Mouse (Mus musculus): ENCODE results near the gene Cfap46.
"Not testable (repeated sequence)": the region's sequence is repeated elsewhere in the genome, so short reads cannot be mapped to it uniquely, and the experiment has no call there.

Gene Cfap46

GRCm38 (mm10) chr7:139659901-139660300 lies 23.7 kb downstream of the Cfap46 start:
- not testable (repeated sequence) for DNase-seq

GRCm38 (mm10) chr7:139649698-139650097 lies 33.9 kb downstream of the Cfap46 start:
- DNase-seq, result no peak

GRCm38 (mm10) chr7:139648107-139648824 lies 35.4 kb downstream of the Cfap46 start:
- peak; percentile 94 for DNase-seq

GRCm38 (mm10) chr7:139633393-139633792 lies 50.2 kb downstream of the Cfap46 start:
- no peak for DNase-seq

GRCm38 (mm10) chr7:139625156-139625555 lies 58.5 kb downstream of the Cfap46 start:
- DNase-seq, result no peak

- no peak for DNase-seq
These were observed 61.0 kb downstream of the Cfap46 start for GRCm38 (mm10) chr7:139622568-139622967.

DNA sequence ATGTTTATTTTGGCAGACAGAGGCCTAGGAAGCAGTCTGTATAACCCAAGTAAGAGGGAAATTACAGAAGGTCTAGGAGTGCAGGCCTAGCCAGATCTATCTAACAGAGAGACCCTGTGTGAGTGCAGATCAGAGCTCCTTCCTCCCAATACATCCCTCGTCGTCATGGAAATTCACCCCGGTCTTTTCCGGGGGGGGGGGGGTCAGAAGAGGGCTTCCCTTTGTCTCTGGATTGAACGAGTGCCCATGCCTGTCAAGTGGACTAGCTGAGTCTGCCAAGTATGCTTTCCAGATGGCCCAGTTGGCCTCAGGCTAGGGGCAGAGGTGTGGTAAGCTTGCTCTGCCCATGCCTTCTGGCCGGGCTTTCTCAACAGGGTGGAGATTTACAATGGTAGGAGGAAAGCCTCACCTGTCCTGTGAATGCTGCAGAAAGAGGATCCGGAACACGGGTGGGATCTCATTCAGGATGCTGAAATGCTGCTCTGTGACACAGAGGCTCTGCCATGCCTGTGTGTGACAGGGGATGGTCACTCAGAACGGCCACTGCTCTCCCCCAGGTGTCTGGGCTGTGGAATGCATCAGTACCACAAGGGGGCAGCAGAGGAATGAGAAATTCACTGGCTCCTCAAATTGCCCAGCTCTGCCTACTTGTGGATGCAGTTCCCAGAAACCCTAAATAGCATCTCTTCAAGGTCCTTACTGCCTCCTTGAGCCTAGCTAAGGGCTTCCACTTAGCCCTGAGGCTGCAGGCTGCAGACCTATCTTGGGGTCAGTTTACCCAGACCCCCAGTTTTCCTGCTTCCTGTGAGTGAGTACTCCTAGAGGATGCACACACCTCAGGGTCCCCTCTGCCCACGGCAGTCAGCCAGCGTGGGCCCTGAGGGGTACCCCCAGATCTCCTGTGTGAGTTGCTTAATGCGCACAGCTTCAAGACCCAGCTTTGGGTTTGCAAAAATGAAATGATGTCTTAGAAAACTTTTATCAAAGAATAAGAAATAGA lies 67.5 kb downstream of the Cfap46 start:
- no peak for DNase-seq

DNA sequence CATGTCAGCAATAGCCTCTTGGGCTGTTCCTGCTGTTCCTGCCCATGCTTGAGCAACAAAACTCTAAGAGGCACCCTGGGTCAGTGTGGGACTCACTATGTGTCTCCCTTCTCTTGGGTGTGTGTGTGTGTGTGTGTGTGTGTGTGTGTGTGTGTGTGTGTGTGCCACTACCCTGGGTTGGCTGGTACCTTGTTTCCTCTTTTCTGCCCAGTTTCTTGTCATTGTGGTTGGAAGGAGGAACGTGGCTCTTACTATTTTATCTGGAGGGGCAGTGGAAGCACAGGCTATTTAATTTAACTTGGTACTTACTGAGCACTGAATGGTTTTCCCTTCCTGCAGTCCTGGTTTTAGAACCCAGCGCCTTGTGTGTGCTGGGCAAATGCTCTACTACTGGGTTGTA lies 73.3 kb downstream of the Cfap46 start:
- no peak for DNase-seq

DNA sequence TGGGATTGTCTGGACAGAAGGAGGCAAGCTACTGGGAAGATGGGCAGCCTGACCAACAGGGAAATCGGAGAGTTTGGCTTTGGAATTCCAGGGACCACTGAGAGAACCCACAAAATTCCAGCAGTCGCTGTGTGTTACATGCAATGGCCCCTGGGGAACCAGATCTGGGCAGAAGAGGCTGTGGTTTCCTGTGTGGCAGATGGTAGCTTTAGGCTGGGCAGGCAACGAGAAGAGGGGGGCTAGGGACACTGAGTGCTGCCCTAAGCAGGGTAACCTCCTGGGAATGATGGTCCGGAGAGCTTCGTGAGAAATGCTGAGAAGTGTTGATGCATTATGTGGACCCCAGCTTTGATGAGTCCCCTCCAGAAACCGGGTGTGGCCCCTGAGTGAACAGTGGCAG lies 87.8 kb downstream of the Cfap46 start:
- no peak for DNase-seq

DNA sequence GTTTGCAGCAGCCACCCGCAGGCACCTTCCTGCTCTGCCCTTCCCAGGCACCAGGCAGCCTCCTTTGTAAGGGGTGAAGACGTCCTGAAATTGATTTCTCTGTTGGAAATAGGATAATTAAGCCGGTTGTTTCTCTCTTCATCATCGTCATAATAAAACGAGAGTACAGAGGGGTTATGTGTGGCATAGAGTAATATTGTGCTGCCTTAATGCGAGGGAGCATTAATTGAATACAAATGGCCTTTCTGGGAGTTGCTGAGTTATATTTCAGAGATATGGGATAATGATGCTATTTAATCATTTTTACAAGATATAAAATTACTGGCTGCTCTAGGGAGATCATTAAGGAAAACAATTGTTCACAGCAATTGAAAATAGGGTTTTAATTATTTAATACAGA lies 88.3 kb downstream of the Cfap46 start:
- DNase-seq, result no peak

- DNase-seq, result no peak
These were observed 92.3 kb downstream of the Cfap46 start for GRCm38 (mm10) chr7:139591311-139591710.

GRCm38 (mm10) chr7:139590302-139590701 lies 93.3 kb downstream of the Cfap46 start:
- DNase-seq, result peak; percentile 95

DNA sequence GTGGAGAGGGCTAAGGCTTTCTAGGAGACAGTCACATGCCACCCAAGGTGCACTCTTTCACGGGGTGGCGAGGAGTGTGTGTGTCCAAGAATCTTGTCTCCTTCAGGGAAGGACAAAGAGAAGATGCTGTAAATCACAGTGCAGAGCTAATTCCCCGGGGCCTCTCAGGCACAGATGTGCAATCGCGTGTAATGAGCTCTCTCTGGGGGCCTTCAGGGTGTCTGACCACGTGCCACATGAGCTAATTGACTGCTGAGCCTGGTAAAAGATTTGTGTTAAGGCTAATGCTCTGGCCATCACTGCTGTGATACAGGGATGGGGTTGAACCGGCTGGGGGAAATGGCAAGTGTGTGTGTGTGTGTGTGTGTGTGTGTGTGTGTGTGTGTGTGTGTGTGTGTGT lies 95.7 kb downstream of the Cfap46 start:
- no peak for DNase-seq

DNA sequence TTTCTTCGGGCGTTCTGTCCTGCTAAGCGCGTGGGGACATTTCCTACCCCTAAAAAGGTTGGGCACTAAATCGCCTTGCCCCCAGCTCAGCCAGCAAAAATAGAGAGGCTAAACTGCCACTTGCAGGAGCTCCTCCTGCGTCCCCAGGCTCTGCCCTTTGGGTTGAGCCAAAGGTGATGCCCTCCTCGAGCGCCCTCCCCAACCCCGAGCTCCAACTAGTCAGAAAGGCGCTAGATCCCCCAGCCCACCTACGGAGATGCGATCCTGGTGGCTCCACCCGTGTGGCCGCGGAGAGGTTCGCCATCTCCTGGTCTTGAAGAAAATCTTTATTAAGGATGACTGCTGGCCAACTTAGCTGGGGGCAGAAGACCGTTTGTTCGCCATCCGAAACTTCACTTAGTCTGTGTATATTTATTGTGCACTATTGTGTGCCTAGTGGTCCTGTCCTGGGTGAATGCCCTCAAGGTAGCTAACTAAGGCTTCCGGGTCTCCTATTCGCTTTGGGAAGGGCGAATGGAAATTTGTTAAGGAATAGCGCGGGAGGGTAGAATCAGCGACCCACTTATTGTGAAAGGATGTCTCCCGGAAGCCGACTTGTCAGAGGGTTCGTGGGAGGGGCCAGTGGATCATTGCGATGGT lies 98.3 kb downstream of the Cfap46 start:
- no peak for DNase-seq

DNA sequence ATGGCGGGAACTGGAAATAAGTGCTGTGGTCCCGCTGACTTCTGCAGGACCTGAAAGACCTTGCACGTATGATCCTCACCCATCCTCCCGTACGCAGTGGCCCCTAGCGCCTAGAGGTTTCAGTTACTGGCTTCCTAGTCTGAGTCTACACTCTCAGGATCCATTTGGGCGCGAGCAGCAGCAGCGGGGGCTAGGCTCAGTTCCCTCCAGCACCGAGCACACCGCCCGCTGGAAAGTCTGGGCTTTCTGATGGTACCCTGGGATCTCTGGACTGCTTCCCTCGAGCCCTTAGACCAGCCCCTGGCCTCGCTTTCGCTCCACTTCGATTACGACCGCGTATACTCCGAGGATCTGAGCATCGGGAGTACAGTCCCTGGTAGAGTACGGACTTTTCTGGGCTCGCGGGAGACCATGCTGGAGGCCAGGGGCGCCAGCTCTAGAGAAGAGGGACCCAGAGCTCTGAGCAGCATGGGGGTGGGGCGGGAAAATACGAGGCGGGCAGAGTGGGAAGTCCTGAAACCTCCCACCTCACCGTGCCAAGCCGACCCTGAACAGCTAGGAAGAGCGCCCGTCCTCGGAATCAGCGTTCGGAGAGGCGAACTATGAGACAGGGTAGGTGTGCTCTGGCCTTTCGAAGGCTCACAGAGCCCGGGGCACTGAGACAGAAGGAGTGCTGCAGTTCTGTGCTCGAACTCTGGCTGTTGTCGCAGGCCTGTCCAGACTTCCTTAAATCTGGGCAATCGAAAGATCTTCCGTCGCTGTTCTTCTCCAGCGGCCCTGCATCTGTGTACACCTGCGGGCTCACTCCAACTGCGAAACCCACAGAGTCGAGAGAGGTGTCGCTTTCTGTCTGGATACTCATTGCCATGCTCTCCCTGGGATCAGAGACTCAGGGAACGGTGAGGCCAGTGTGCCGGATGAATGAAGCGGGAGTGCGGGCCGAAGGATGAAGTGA lies 99.1 kb downstream of the Cfap46 start:
- no peak for DNase-seq

DNA sequence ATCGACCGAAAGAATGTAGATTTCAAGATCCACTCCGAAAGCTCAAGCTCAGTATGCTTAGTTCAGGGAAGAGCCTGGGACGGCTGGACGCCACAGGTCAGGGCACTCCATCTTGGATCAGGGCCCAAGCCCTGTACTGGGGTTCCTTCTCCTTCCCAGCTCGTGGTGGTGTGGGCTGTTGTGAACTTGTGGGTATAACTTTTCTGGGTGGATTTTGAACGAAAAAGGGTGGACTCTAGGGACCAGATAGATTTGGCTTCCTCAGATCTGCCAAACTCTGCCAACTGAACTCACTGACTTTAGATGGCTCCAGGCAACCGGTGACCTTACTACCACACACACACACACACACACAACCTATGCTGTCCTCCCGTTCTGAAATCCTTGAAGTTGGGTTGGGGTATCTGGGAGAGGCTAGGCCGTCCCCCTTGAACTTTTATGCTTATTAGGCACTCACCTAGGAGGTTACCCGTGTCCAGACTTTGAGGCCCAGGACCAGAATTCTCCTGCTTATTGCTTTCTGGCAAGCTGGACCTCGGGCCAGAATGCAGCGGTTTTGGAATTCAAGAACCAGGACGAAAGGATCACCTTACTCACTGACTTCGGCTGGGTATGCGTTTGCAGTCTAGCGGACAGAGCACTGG lies 100.4 kb downstream of the Cfap46 start:
- no peak for DNase-seq

- peak; percentile 96 for DNase-seq
These were observed 101.0 kb downstream of the Cfap46 start, which contains the start of gene Nkx6-2 for GRCm38 (mm10) chr7:139582595-139582994. Gene Nkx6-2, minus strand, starts transcription at chr7:139582797.

DNA sequence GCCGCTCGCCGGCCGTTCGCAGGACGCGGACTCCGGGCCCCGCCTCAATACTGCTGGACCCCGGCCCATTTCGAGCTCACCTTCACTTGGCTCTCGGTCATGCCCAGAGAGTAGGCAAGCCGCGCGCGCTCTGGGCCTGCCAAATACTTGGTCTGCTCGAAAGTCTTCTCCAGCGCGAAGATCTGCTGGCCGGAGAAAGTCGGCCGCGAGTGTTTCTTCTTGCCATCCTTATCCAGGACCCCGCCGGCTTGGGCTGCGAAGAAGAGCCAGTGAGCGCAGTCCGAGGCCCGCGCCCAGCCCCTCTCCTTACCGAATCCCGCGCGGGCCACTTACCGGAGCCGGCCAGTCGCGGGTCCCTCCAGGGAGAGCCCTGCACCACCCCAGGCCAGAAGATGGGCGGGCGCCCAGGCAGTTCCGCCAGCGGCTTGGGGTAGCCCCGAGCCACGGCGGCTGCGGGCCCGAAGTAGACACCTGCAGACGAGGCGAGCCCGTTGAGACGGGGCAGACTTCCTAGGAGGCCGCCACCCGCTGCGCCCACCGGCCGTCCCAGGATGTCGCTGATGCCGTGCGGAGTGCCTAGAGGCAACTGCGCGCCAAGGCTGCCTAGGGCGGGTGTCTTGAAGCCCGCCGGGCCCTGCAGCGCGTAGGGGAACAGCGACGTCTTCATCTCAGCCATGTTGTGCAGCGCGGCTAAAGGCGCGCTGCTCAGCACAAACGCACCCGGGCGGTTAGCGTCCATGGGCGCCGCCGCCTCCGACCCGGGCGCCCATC lies 101.6 kb downstream of the Cfap46 start:
- DNase-seq, result no peak

DNA sequence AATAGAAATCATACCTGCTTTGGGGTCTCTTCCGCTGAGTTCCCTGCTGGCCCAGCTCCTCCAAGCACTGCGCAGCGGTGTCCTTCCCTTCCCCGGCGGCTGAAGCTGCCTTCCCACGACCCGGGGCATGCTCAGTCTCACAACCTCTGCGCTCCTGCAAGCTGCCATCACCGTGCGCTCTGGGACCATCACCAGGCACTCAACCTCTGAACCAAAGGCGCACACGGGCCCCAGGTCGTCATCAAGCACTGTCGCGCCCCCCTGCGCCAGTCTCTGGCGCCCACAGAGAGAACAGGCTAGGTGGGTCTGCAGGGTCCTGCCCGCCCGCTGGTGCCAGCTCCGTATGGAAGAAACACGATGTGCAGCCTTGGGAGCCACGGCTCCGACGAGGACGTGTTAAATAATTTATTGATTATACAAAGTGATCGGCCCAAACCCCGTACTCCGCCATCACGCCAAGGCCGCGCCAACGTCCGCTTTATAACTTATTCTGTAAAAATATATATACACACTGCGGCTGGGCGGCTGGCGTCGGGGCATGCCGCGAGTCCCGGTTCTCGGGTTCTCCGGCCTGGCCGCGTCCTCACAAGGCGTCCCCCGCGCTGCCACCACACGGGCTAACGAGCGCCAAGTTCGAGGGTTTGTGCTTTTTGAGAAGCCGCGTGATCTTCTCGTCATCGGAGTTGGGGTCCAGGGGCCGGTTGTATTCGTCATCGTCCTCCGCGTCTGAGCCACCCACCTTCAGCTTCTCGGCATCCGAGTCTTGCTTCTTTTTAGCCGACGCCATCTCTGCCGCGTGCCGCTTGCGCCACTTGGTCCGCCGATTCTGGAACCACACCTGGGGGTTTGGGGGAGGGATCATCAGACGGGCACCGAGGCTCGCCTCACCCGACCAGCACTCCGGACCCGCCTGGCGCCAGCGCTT lies 102.5 kb downstream of the Cfap46 start:
- no peak for DNase-seq
